Mouse (Mus musculus): Measurements from ENCODE around the gene Rasa1. TPM values are rescaled to one million over a fixed set of nuclear protein-coding genes. Genes with fewer than 3 reads are reported as not detected.

Gene Rasa1
- total RNA-seq (2014; fragmentation: Nextera tagmentation) (48.3 and 50.0 TPM in 2 replicates), total RNA-seq (2017) (63.6 and 65.2 TPM in 2 replicates)

DNA sequence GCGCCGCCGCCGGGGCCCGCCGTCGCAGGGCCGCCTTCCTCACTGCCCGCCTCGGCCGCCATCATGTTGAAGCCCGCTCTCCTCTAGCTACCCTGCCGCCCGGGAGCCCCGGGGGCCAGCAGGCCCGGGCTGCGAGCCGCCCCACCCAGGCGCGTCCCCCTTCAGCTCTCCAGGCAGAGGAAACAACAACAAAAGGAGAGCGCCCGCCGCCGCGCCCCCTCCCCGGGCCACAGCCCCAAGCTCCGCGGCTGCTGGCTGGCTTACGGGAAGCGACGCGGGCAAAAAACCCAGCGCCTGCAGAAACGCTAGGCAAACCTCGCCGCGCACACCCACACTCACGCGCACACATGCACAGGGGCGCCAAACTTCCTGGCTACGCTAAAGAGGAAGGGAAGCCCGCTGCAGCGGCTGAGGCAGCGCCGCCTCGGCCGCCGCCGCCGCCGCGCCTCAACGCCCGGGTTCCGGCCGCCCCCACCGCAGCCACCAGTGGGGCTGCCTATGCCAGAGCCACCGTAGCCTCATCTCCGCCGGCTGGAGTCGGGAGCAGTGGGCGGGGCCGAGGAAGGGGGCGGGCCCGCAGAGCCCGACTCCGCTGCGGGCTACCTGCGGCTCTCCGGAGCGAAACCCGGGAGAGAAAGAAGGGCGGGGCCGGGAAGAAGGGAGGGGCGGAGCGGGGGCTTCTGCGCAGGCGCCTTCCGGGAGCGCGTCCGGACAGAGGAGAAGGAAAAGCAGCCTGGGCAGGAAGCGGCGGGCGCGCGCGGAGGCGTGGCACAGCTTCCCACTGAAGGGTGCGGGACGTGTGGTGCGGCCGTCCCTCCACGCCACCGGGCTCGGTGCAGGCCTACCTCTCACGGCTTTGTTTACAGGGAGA is at the start of gene Rasa1:
Rasa1 (minus strand) TSS at position 288 of the 871 bp plus-strand sequence.
- ATAC-seq (replicated peaks; ENCODE audit: poor library complexity, severe bottlenecking), result peak; percentile 83

DNA sequence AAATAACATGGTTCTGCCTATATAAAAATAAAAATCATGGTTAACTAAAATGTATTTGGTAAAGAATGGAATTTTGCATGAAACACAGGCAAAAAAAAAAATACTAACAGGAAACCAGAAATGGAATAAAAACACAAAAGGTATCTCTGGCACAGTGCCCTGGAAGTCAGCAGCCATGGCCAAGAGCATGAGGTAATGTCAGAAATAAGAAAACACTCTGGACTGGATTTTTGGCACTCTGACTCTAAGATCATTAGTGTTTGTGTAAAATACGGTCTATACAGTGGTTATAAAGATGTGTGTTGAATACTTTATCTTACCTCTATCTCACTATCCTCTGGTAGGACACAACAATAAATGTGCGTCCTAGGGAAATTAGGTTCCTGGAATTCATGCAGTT is 22.6 kb upstream of the Rasa1 start:
- ATAC-seq (replicated peaks; ENCODE audit: poor library complexity, severe bottlenecking), result no peak

DNA sequence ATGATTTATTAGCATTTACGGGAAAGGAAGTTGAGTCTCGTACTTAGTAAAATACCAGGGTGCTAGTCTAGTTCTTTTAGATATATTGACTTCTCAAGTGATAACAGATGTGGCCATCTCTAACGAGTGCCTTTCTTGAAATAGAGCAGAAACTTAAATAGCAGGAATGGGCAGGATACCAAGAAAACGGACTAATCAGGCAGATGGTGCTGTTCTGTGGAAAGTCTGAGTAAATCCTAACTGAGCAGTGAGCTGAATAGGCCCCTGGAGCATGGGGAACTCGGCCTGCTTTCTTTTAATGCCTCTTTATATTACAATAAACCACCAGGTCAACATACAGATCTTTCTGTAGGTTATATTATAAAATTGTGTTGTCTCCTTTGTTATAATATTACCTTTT is 22.0 kb upstream of the Rasa1 start:
- ATAC-seq (replicated peaks; ENCODE audit: poor library complexity, severe bottlenecking), result no peak

- ATAC-seq (replicated peaks; ENCODE audit: poor library complexity, severe bottlenecking), result no peak
Observed at GRCm38 (mm10) chr13:85310483-85310882, 21.6 kb upstream of the Rasa1 start.

DNA sequence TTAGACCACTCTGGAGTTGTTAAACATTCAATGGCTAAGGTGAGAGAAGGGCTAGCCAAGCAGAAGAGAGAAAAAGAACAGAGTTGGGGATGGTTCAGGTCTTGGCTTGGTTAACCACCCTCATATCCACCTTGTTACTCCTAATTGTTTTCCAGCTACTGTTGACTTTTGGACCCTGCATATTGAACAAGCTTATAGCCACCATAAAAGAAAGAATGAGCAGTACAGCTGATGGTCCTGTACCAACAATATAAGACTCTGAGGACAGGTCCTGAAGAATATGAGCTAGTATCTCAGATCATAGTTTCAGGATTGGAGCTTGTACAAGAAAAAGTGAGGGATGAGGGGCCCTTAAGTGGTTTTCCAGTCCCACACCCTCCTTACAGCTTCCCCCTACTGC is 17.1 kb upstream of the Rasa1 start:
- no peak for ATAC-seq (replicated peaks; ENCODE audit: poor library complexity, severe bottlenecking)

DNA sequence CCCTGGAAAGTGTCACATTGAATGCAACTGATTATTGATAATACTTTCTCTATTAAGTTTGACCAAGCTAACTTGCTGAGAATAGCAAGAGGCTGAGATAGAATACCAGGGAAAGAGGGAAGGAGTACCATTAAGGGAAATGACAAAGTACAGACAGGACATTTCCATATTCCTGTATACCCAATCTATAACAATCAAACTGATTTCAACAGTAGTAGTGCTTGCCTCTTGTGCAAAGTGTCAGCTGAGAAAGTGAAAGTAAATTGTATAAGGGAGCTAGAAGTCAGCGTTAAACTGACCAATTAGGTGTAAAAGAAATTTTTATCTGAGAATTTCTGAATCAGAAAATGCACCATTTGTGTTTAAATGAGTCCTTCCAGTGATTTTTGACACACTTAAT is 1.7 kb upstream of the Rasa1 start:
- ATAC-seq (replicated peaks; ENCODE audit: poor library complexity, severe bottlenecking), result 0 out of 2 replicates have a peak, but pooled peaks have one; percentile 9

DNA sequence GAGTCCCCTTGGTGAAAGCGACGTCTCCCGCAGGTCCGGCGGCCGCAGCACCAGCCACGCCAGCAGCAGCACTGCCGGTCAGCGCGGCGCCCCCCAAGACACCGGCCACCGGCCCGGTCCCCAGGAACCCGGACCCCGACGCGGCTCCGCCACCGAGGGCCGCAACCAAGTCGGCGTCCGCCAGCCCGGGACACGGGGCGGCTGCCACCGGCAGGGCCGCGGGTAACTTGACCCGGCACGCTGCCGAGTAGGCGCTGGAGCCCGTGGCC is 422 bp downstream of the Rasa1 start:
- ATAC-seq (replicated peaks; ENCODE audit: poor library complexity, severe bottlenecking), result no peak

DNA sequence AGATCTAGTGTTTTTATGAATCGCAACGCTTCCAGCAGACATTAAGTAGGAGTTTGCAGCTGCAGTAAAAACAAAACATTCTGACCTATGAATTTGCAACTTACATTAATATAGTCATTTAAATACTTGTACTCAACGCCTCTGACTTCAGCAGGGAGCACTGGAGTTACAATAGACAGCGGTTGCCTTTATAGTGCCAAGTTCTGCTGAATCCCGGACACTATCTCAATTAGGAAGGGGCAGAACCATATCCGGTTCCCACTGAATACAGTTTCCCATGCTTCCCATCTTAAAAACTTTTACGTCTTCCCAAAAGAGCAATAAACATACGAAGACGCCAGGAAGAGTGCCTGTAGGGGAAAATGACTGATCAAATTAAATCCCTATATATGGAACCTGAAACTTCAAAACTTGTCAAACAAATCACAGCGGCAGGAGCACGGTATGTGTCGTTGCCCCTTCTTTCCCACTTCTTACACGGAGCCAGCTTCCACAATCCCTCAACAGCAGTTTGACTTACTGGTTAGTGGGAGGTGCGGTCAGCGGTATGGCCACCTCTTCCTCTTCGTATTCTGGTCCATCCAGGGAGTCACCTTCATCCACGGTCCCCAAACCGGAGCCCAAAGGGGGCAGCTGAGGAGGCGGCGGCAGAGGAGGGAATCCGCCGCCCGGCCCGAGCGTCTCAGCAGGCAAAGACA is 905 bp downstream of the Rasa1 start:
- ATAC-seq (replicated peaks; ENCODE audit: poor library complexity, severe bottlenecking), result peak; percentile 22

DNA sequence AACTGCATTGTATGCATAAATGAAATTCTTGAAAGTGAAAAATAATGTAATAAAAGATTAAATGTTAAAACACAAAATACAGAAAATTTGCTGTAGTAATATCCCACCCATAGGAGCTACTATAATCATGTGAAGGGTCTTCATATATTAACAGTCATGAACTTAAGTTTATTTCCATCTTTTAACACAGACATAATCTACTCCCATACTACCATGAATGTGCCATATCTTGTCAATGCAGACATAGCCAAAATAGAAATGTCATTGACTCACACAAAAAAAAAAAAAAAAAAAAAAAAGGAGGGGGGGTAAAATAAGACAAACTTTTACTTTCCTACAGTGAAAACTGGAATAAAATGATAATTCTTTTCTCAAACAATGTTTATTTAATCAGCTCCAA is 6.3 kb downstream of the Rasa1 start:
- no peak for ATAC-seq (replicated peaks; ENCODE audit: poor library complexity, severe bottlenecking)

DNA sequence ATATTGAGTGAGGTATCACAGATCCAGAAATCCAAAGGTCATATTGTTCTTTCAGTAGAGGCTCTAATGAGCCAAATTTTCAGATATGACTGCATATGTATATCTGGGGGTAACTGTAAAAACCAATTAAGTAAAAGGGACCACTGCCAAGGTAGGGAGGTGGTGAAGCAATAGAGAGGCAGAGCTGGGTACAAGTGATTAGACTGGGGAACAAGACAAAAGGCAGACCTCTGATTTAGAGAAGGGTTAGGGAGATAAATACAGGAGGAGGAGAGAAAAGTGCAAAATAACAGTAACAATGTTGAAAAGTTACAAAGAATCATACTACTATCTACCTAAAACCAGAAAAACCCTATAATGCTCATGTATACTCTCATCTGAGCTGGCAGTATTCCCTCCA is 10.0 kb downstream of the Rasa1 start:
- ATAC-seq (replicated peaks; ENCODE audit: poor library complexity, severe bottlenecking), result no peak

- no peak for ATAC-seq (replicated peaks; ENCODE audit: poor library complexity, severe bottlenecking)
Observed at GRCm38 (mm10) chr13:85274572-85274971, 14.4 kb downstream of the Rasa1 start.

GRCm38 (mm10) chr13:85273788-85274187 is 15.1 kb downstream of the Rasa1 start:
- no peak for ATAC-seq (replicated peaks; ENCODE audit: poor library complexity, severe bottlenecking)

- no peak for ATAC-seq (replicated peaks; ENCODE audit: poor library complexity, severe bottlenecking)
Observed at GRCm38 (mm10) chr13:85238760-85239159, 50.2 kb downstream of the Rasa1 start.

- no peak for ATAC-seq (replicated peaks; ENCODE audit: poor library complexity, severe bottlenecking)
Observed at GRCm38 (mm10) chr13:85218656-85219055, 70.3 kb downstream of the Rasa1 start.

- ATAC-seq (replicated peaks; ENCODE audit: poor library complexity, severe bottlenecking), result no peak
Observed at GRCm38 (mm10) chr13:85210353-85210752, 78.6 kb downstream of the Rasa1 start.

DNA sequence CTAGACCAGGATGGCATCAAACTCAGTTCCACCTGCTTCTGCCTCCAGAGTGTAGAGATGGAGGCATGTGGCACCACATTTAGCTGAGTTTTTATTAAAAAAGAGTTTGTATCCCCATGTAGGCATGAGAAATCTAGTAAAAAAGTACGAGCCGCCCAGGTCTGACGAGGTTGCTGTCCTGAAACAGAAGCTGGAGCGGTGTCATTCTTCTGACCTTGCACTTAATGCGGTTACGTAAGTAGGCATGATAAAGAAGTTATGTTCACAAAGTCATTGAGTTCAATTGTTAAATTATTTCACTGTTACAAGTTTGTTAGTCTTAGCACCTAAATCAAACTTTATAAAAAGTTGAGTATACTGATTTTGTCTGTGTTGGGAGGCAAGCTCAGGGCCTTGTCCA is 80.3 kb downstream of the Rasa1 start:
- no peak for ATAC-seq (replicated peaks; ENCODE audit: poor library complexity, severe bottlenecking)

DNA sequence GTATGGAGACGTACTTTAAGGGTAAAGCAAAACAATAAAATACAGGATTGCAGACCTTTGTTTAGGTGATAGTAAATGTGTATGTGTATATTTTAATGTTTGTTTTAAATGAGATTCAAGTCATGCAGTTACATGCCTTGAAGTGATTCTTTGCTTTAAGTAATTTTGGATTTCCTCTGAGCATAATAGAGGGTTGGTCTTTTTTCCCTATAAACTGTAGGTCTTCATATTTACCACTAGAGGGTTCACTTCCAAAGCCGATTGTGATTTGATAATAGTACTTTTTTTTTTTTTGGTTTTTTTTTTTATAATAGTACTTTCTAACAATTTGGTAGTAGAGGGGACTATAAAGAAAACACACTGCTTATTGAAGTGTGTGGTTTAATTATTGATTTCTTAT is 81.4 kb downstream of the Rasa1 start:
- ATAC-seq (replicated peaks; ENCODE audit: poor library complexity, severe bottlenecking), result peak; percentile 69

- no peak for ATAC-seq (replicated peaks; ENCODE audit: poor library complexity, severe bottlenecking)
Observed at GRCm38 (mm10) chr13:85191253-85191652, 97.7 kb downstream of the Rasa1 start.

GRCm38 (mm10) chr13:85189644-85190121 is 99.2 kb downstream of the Rasa1 start:
- peak; percentile 62 for ATAC-seq (replicated peaks; ENCODE audit: poor library complexity, severe bottlenecking)

- ATAC-seq (replicated peaks; ENCODE audit: poor library complexity, severe bottlenecking), result peak; percentile 95
Observed at GRCm38 (mm10) chr13:85188903-85189643, 99.9 kb downstream of the Rasa1 start, which contains the start of gene Ccnh. TSS of gene Ccnh (plus strand) at chr13:85189408.
